Mouse (Mus musculus) neural tube, embryonic 15.5 days (tissue): ENCODE measurements around the gene Gm19668. TPM values are rescaled to one million over a fixed set of nuclear protein-coding genes. Genes with fewer than 3 reads are reported as not detected.
"Not testable (repeated sequence)": the region's sequence is repeated elsewhere in the genome, so short reads cannot be mapped to it uniquely, and the experiment has no call there.

ENCODE experiments used
- ATAC-seq: fragments of 200-750 bp; cut with Nextera tagmentation; 2 replicates; pipeline ENCODE4 v1.8.0; 2017; ENCODE audit warnings: mild to moderate bottlenecking, moderate TSS enrichment, moderate library complexity; ENCODE audit not compliant: low FRiP score
- H3K27ac ChIP-seq: fragments of 300-500 bp; sonication (generic); replicated peaks from 2 replicates; pipeline ENCODE4 v1.5.1; 2015; ENCODE audit warnings: mild to moderate bottlenecking, inconsistent platforms
- H3K27me3 ChIP-seq: fragments of 300-500 bp; sonication (generic); replicated peaks from 2 replicates; pipeline ENCODE4 v1.6.1; 2015; ENCODE audit warnings: inconsistent platforms
- H3K36me3 ChIP-seq: fragments of 300-500 bp; sonication (generic); 2 replicates; pipeline ENCODE4 v1.6.1; 2015; ENCODE audit warnings: inconsistent platforms
- H3K4me1 ChIP-seq: fragments of 300-500 bp; sonication (generic); 2 replicates; pipeline ENCODE4 v1.6.1; 2015; ENCODE audit warnings: inconsistent platforms
- H3K4me2 ChIP-seq: fragments of 300-500 bp; sonication (generic); 2 replicates; pipeline ENCODE4 v1.6.1; 2015; ENCODE audit warnings: inconsistent platforms, mild to moderate bottlenecking, moderate library complexity
- H3K4me3 ChIP-seq: fragments of 300-500 bp; sonication (generic); replicated peaks from 2 replicates; pipeline ENCODE4 v1.5.1; 2015; ENCODE audit warnings: mild to moderate bottlenecking, inconsistent platforms
- H3K9ac ChIP-seq: fragments of 300-500 bp; sonication (generic); replicated peaks from 2 replicates; pipeline ENCODE4 v1.6.1; 2015; ENCODE audit warnings: mild to moderate bottlenecking, inconsistent platforms
- H3K9me3 ChIP-seq: fragments of 300-500 bp; sonication (generic); replicated peaks from 2 replicates; pipeline ENCODE4 v1.6.1; 2016; ENCODE audit warnings: inconsistent platforms
- WGBS: fragments of 180-500 bp; shearing (Covaris S2); methylation state at CpG from one replicate; pipeline ENCODE4 v1.1.7; 2015; ENCODE audit warnings: mixed read lengths; 5-methylcytosine and 5-hydroxymethylcytosine counted together
- polyA plus RNA-seq: library from polyadenylated mRNA; unstranded; fragments of >200 nt; fragmentation: Nextera tagmentation; extraction: Ambion mirVana; gene quantifications from 2 replicates; pipeline ENCODE4 v1.2.1, GENCODE M21; 2015

Gene Gm19668
- polyA plus RNA-seq, 1 experiment from 2014 or later = not detected

DNA sequence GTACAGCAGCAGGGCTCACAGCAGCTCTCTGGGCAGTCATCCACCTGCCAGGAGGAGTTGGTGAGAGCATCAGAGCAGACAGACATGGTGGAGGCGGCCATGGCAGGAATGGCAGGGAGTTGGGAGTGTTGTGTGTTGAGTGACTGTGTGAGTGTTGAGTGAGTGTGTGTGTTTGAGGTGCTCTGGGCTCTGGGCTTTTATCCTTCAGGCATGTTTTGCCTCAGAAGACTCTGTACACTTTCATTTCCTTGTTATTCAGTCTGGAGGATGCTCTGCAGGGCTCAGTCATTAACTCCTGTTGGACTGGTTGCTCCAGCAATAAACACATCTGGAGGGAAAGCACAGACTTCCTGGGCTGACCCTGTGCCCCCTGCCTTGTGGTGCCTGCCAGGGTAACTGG lies 39.4 kb downstream of the Gm19668 start, which contains the start of gene Gm3233:
Gene Gm3233 (minus strand): TSS at position 101 of the 400 bp plus-strand sequence.
- H3K4me1 ChIP-seq, H3K9me3 ChIP-seq, H3K27me3 ChIP-seq, H3K4me3 ChIP-seq, H3K36me3 ChIP-seq, H3K27ac ChIP-seq, H3K9ac ChIP-seq, H3K4me2 ChIP-seq, ATAC-seq: not testable (repeated sequence)
- WGBS = 67% methylated on average over 1 of the region's 1 CpGs

- Histone ChIP-seq H3K27me3 (no peaks in the 10 kb centered on the region), H3K36me3 (no peaks in the 10 kb centered on the region), H3K9ac (no peak overlapping the region), H3K27ac (no peak overlapping the region), H3K4me1 (no peaks in the 10 kb centered on the region), H3K4me3 (no peak overlapping the region), H3K9me3 (no peaks in the 10 kb centered on the region), H3K4me2 (no peak overlapping the region)
- ATAC-seq = no peak
These were observed 45.5 kb downstream of the Gm19668 start for GRCm38 (mm10) chr10:77753448-77753847.

GRCm38 (mm10) chr10:77752312-77752711 lies 46.6 kb downstream of the Gm19668 start:
- H3K9me3 ChIP-seq, H3K4me1 ChIP-seq, H3K4me2 ChIP-seq, H3K27me3 ChIP-seq, H3K9ac ChIP-seq, H3K4me3 ChIP-seq, H3K36me3 ChIP-seq, H3K27ac ChIP-seq, ATAC-seq: not testable (repeated sequence)
- WGBS = 68% methylated on average over 3 of the region's 3 CpGs

DNA sequence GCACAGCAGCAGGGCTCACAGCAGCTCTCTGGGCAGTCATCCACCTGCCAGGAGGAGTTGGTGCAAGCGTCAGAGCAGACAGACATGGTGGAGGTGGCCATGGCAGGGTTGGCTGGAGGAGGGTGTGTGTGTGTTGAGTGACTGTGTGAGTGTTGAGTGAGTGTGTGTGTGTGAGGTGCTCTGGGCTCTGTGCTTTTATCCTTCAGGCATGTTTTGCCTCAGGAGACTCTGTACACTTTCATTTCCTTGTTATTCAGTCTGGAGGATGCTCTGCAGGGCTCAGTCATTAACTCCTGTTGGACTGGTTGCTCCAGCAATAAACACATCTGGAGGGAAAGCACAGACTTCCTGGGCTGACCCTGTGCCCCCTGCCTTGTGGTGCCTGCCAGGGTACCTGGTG lies 47.7 kb downstream of the Gm19668 start, which contains the start of gene Gm9736:
Gene Gm9736 (minus strand): TSS at position 101 of the 400 bp plus-strand sequence.
- H3K27me3 ChIP-seq, ATAC-seq, H3K9ac ChIP-seq, H3K4me1 ChIP-seq, H3K4me3 ChIP-seq, H3K9me3 ChIP-seq, H3K36me3 ChIP-seq, H3K4me2 ChIP-seq, H3K27ac ChIP-seq: not testable (repeated sequence)
- 38% methylated on average over 1 of the region's 1 CpGs for WGBS

GRCm38 (mm10) chr10:77750686-77751085 lies 48.2 kb downstream of the Gm19668 start:
- not testable (repeated sequence) for H3K4me1 ChIP-seq, H3K27ac ChIP-seq, H3K9ac ChIP-seq, H3K27me3 ChIP-seq, H3K36me3 ChIP-seq, ATAC-seq, H3K4me2 ChIP-seq, H3K9me3 ChIP-seq, H3K4me3 ChIP-seq
- WGBS = 82% methylated on average over 1 of the region's 1 CpGs

Other genes starting within 250 kb of the Gm19668 start
- gene Pttg1ip, start 217.4 kb downstream of the Gm19668 start, polyA plus RNA-seq = 73.9 and 91.7 TPM in 2 replicates
- 275 and 286 TPM in 2 replicates for gene Sumo3, start 193.0 kb downstream of the Gm19668 start, polyA plus RNA-seq
- 1.4 and 2.4 TPM in 2 replicates for gene Gm49325, start 192.9 kb downstream of the Gm19668 start, polyA plus RNA-seq
- 77.1 and 79.6 TPM in 2 replicates for gene Ube2g2, start 176.9 kb downstream of the Gm19668 start, polyA plus RNA-seq
- gene Tspear, start 112.6 kb downstream of the Gm19668 start, polyA plus RNA-seq = 1.6 and 1.9 TPM in 2 replicates
- gene Gm19402, start 108.4 kb downstream of the Gm19668 start, polyA plus RNA-seq = not detected in 2 replicates
- gene Gm9508, start 101.9 kb downstream of the Gm19668 start, polyA plus RNA-seq = not detected in 2 replicates
- not detected in 2 replicates for gene Gm10272, start 92.5 kb downstream of the Gm19668 start, polyA plus RNA-seq
- not detected in 2 replicates for gene Gm10024, start 87.7 kb downstream of the Gm19668 start, polyA plus RNA-seq
- not detected in 2 replicates for gene Gm10142, start 83.3 kb downstream of the Gm19668 start, polyA plus RNA-seq
- gene Krtap12-1, start 78.5 kb downstream of the Gm19668 start, polyA plus RNA-seq = not detected in 2 replicates
- gene Gm10100, start 72.6 kb downstream of the Gm19668 start, polyA plus RNA-seq = not detected in 2 replicates
- not detected in 2 replicates for gene Gm18596, start 56.5 kb downstream of the Gm19668 start, polyA plus RNA-seq
- gene Gm9736, start 47.8 kb downstream of the Gm19668 start, polyA plus RNA-seq = not detected in 2 replicates
- not detected in 2 replicates for gene Gm3233, start 39.5 kb downstream of the Gm19668 start, polyA plus RNA-seq
- not detected in 2 replicates for gene Gm3238, start 27.8 kb downstream of the Gm19668 start, polyA plus RNA-seq
- gene Gm7138, start 22.2 kb downstream of the Gm19668 start, polyA plus RNA-seq = not detected in 2 replicates
- not detected in 2 replicates for gene Gm3250, start 16.6 kb downstream of the Gm19668 start, polyA plus RNA-seq
- gene Gm7137, start 10.9 kb downstream of the Gm19668 start, polyA plus RNA-seq = not detected in 2 replicates
- not detected in 2 replicates for gene Gm9639, start 4.1 kb downstream of the Gm19668 start, polyA plus RNA-seq
- gene Gm9507, start 12.7 kb upstream of the Gm19668 start, polyA plus RNA-seq = not detected in 2 replicates
- gene Gm2696, start 15.5 kb upstream of the Gm19668 start, polyA plus RNA-seq = not detected in 2 replicates
- not detected in 2 replicates for gene Krtap10-4, start 28.0 kb upstream of the Gm19668 start, polyA plus RNA-seq
- not detected in 2 replicates for gene Krtap10-10, start 36.8 kb upstream of the Gm19668 start, polyA plus RNA-seq
- not detected in 2 replicates for gene Gm36176, start 47.7 kb upstream of the Gm19668 start, polyA plus RNA-seq
- 0.20 TPM in 1 of 2 replicates, not detected in the other for gene Gm10318, start 53.7 kb upstream of the Gm19668 start, polyA plus RNA-seq
- not detected in 2 replicates for gene Gm3285, start 62.8 kb upstream of the Gm19668 start, polyA plus RNA-seq
- 19.0 and 22.8 TPM in 2 replicates for gene Lrrc3, start 103.4 kb upstream of the Gm19668 start, polyA plus RNA-seq
- 8.1 and 9.5 TPM in 2 replicates for gene Trpm2, start 171.4 kb upstream of the Gm19668 start, polyA plus RNA-seq
- gene 1810043G02Rik, start 179.4 kb upstream of the Gm19668 start, polyA plus RNA-seq = 48.5 and 51.5 TPM in 2 replicates
- 112 and 133 TPM in 2 replicates for gene Pfkl, start 210.9 kb upstream of the Gm19668 start, polyA plus RNA-seq
- gene Dnmt3l, start 242.8 kb upstream of the Gm19668 start, polyA plus RNA-seq = 0.09 TPM in 1 of 2 replicates, not detected in the other
- gene Aire, start 244.5 kb upstream of the Gm19668 start, polyA plus RNA-seq = 0.18 and 2.5 TPM in 2 replicates